Mouse (Mus musculus): ENCODE data around the gene Ube2z.

DNA sequence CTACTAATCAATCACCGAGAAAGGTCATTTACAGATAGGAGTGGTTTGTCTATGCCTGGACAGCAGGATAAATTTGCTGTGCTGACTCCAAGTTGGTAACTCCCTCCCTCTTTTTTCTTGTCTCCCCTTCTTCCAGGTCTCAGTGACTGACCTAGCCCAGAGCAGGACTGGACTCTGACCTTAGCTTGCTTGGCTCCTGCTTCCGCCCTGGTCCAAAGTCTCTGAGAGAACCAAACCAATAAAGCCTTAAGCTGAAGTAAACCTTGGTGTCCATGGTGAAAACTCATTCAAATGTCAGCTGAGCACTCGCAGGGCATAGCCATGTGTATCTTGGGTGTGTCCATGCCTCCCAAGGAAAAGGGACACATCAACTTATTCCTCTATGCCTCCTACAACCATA is 34.6 kb downstream of the Ube2z start:
- TF ChIP-seq CTCF (IDR thresholded peaks at IDR 0.05; ENCODE audit: extremely low read depth, insufficient read depth, low read length) (no peak), POLR2A (IDR thresholded peaks at IDR 0.05; ENCODE audit: extremely low read depth, insufficient read depth, low read length) (no peak)

Data from cortical plate, adult 2 months (tissue).